Mouse (Mus musculus): Measurements from ENCODE around the gene Ccm2l. TPM values are rescaled to one million over a fixed set of nuclear protein-coding genes. Genes with fewer than 3 reads are reported as not detected.

Gene Ccm2l
- total RNA-seq (2022) = 1 to 10 TPM; 4.3 to 4.6 (median 4.4) TPM

DNA sequence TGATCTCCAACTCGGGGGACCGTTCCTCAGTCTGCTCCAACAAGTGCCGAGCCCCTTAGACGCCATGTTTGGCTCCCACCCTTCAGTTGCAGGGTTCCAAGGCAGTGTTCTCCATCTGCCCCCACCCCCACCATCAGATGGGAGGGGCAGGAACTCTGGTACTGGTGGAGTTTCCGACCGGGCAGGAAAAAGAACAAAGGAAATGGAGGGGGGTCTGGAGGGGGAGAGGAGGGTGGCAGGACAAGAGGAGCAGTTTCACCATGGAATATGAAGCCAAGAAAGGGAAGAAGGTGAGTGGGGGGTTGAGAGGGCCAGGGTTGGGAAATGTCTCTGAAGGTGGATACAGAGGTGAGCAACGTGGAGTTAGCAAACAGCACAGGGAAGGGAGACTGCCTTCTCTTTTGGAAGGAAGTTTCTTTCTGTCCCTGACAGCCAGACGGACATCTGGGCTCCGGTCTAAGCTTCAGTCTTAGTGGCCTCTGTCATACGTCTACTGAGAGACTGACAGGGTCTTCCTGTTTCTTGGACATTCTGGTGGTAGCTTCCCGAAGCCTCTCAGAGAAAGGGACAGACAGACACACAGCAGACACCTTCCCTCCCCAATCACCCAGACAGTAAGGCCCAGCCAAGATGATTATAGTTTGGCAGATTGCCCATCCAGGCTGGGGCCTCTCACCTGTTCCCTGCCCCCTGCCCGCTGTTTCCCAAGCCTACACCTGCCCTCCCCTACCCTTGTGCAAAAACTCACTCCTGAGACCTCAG lies at the start of gene Ccm2l:
TSS of gene Ccm2l (plus strand) at position 209 of the 762 bp plus-strand sequence.
- DNase-seq (ENCODE audit: low spot score in 2 of 2) = no peak

DNA sequence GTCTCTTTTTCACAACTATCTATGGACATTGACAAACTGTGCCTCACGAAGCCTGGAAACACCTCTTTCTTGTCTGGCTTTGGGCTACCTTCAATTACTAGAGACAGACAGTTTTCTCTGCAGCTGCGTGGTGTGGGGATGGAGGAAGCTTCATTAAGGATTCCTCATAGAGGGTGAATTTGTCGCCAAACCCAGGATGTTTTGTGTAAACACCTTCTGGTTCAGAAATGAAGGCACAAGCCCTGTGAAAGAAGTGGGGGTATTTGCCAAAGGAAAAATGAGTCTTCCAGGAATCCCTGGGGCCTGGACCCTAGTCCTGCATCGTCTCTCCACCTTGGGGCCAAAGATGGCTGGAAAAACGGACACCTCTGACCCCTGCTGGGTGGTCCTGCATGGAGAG lies 49.0 kb upstream of the Ccm2l start:
- no peak for DNase-seq (ENCODE audit: low spot score in 2 of 2)

DNA sequence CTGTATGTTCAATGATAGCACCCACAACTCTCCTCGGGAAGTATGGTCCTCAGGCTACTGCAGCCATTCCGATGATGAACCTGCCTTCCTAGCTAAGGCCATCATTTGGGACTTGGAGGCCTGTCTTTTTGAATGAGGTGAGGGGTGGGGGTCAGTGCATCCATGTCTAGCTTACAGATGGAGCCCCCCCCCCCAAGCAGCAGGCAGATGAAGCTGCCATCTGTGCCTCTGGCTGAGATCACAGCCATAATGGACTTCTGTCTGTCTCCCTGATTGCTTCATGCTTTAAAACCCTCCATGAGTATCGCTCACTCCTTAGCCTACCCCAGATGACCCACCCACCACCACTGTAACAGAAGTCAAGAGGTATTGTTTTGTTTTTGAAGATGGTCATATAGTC lies 46.4 kb upstream of the Ccm2l start:
- DNase-seq (ENCODE audit: low spot score in 2 of 2) = no peak

DNA sequence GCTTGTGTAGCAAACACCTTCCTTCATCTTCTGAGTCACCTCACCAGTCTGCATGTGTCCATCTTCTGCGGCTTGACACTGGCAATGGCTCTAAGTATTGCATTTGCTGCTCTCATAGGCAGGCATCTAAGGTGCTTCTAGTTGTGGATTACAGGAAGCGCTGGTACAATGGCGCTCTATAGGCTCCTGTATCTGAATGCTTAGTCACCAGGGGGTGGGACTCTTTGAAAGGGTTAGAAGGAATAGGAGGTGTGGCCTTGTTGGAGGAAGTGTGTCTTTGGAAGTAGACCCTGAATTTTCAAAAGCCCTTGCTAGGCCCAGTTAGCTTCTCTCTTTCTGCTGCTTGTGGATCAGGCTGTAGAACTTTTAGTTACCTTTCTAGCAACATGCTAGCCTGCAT lies 44.6 kb upstream of the Ccm2l start:
- DNase-seq (ENCODE audit: low spot score in 2 of 2) = no peak

DNA sequence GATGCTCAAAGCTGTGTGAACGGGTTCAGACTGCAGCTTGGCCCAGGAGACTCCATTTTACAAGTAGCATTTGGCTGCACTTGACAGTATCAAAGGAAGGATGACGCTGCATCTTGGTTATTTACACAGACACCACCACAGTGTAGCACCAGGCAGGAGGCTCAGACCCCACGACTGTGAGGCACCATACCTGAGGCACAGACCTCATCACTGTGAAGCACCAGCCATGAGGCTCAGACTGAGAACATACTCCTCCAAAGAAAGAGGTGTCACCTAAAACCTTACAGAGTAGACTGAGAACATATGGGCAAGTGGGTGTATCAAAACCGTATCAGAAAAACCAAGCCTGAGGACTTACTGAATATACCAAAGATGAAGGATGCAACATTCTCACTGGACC lies 42.9 kb upstream of the Ccm2l start:
- DNase-seq (ENCODE audit: low spot score in 2 of 2) = peak in 1 of 2 experiments; percentile 50

DNA sequence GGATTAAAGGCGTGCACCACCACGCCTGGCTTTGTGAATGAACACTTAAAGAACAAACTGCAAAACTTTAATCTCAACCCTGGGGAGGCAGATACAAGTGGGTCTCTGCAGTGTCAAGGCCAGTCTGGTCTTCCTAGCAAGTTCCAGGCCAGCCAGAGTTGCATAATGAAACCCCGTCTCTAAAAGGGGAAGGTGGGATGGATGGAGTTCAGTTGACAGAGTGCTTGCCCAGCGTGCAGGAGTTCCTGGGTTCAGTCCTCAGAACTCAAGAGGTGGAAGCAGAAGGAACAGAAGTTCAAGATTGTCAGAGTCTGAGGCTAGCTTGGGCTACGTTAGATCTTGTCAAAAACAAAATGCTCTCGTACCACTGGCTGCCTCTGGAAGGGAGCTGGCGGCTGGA lies 39.7 kb upstream of the Ccm2l start:
- no peak for DNase-seq (ENCODE audit: low spot score in 2 of 2)

DNA sequence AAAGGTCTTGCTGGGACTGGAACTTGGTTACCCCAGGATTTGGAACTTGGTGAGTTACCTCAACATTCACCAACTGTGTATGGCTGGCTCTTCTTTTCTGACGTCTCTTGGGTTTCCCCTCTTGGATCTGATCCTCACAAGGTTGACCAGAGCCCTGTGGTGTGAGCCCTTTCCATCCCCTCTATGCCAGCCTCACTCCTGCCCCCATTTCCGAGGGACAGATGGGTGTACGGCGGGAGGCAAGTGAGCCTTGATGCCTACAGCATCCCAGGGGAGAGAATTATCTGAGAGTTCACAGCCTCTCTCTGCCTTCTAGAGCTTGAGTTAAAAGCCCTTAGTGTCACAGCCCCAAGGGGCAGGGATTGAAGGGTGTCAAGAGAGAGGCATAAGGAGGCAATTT lies 38.3 kb upstream of the Ccm2l start:
- no peak for DNase-seq (ENCODE audit: low spot score in 2 of 2)

DNA sequence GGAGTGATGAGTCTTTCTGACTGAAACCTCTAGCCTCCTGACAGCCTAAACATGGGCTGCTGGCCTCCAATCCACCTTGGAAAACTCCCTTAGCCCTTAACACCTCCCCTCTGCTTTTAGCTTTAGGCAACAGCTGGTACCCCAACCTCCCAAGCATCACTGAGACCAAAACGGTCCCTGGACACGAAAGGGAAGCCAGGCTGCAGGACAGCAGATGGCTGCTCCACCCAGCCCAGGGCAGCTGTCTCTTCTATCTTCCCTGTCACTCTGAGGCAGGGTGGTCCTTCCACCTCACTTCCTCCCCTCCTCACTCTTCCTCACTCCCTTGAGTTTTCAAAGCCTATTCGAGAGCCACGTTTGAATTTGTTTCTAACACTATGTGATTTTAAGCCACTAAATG lies 35.3 kb upstream of the Ccm2l start:
- DNase-seq (ENCODE audit: low spot score in 2 of 2) = no peak

DNA sequence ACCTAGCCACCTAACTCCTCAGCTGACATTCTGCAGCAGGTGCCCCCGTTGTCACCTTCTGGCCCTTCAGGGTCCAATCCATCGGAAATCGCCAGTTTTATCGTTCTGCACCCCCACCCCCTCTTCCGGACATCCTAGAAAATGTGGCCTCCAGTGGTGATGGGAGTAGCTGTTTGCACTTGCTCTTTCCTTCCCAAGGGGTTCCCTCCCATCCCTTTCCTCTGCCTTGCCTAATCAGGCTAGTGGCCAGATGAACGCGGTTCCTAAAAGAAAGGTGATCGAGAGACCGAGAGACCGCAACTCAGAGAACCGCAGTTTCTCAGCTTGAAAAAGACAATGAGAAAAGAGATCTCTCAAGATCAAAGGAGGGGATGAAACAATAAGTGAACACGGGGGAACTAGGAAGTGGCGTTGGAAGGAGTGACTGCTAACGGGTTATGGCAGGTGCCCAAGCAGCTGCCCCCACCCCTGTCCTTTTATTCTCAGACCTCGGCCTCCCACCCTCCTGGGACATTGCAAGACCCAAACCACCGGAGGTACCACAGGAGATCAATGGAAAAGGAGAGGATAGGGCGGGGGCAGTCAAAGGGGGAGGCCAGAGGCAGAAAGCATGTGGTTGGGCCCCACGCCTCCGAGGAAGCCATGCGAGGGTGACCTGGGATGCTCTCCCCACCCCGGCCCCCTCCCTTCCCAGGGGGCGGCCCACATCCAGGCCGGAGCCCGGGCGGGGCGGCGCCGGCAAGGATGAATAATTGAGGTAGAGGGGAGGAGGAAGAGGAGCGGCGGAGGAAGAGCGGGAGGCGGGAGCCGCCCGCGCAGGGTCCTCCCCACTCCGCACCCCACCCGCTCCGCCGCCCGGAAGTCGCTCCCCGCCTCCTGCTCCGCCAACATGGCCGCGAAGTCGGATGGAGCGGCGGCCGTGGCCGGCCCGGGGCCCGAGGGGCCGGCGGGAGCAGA lies 34.4 kb upstream of the Ccm2l start, which contains the start of gene Xkr7:
TSS of gene Xkr7 (plus strand) at position 727 of the 957 bp plus-strand sequence.
- DNase-seq (ENCODE audit: low spot score in 2 of 2) = no peak

DNA sequence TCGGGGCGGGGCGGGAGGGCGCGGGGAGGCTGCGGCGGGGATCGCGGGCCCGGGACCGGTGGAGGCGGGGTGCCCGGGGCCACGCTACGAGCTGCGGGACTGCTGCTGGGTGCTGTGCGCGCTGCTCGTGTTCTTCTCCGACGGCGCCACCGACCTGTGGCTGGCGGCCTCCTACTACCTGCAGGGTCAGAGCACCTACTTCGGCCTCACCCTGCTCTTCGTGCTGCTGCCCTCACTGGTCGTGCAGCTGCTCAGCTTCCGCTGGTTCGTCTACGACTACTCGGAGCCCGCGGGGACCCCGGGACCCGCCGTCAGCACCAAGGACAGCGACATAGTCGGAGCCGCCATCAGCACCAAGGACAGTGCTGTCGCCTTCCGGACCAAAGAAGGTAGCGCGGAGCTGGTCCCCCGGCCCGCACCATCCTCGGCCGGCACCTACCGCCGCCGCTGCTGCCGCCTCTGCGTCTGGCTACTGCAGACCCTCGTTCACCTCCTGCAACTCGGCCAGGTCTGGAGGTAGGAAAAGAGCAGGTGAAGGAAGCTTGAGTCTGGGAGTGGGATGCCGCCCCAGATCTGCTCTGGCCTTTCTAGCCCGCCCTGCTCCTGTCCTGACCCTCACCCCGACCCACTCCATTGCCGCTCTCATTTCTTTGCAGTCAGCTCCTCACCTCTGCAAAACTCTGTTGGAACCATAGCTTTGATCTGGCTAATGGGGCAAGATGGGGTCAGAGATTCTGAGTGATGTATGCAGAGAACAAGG lies 33.5 kb upstream of the Ccm2l start:
- no peak for DNase-seq (ENCODE audit: low spot score in 2 of 2)

DNA sequence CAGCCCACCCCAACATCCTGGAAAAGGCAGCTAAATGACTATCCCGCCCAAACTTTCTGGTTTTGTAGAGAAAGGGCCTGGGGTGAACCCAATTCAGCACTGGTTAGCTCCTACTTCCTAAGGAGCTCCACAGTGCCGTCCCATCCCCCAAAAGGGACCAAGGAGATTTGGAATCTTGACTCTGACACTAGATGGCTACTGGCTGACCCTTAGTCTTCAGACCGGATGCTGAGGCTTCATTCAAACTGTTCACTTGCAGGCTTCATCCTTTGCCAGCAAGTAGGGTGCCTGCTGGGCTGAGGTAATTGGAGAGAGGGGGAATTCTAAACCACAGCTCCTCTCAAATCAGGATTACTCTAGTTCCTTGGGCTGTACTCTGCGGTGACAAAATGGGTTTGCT lies 32.8 kb upstream of the Ccm2l start:
- DNase-seq (ENCODE audit: low spot score in 2 of 2) = no peak

DNA sequence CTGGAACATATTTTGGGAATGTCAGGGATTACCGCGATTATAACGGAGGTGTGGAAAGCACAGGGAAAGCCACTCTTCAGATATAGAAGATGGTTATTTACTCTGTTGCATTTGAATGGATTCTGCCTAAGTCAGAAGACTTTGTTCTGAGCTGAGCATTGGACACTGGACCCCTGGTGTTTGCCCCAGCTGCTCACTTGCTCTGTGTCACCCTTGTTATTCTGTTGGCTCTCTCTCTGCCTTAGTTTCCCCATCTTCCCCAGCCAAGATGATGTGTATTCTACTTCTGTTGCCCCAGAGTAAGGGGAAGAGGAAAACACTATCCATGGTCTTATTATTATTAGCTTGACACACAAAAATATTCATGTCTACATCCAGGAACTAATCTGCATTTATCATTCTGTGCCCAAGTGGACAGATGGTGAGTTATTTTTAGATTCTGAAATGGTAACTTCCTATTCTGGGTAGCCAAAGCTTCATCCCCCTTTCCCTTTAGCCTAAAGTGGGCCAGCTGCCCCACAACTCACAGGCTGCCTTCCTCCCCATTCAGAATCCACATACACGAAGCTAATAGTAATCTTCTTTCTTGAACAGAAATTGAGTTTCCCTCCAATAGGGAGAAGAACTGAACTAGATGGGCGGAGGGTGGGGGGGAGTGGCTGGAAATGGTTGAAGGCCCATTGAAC lies 32.1 kb upstream of the Ccm2l start:
- no peak for DNase-seq (ENCODE audit: low spot score in 2 of 2)

DNA sequence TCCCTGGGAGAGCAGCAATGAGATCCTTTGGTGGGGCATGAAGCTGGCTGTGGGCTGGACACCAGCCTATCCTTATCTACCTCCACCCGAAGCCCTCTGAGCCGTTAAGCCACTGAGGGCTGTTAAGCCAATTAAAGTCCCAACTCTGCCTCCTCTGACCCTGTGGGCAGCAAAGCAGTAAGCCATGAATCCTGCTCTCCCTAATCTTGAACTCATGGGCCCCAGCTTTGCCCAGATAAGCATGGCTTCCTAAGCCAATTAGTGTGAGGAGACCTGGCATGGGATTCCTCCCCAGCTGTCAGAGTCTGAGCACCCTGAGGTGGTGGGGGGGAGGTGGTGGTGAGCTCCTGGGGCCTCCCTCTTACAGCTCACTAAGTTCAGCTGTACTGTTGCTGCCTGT lies 29.1 kb upstream of the Ccm2l start:
- DNase-seq (ENCODE audit: low spot score in 2 of 2) = no peak

DNA sequence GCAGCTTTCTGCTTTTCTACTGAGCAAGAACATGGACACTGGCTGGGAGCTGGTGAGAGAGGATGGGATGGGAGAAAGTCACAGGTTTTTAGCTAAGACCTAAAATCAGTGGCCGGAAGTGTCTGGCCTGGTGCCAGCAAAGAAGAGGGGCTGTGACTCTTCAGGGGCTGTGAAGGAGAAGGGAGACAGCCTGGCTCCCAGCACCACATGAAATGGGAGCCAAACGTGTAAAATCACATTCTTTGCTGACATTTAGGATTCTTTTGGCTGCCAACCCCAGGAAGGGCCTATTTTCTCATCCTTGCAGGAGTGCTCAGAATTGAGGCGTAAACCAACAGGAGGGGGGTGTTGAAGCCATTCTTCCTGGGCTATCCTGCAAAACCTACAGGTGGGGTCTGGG lies 21.9 kb upstream of the Ccm2l start:
- DNase-seq (ENCODE audit: low spot score in 2 of 2) = no peak

DNA sequence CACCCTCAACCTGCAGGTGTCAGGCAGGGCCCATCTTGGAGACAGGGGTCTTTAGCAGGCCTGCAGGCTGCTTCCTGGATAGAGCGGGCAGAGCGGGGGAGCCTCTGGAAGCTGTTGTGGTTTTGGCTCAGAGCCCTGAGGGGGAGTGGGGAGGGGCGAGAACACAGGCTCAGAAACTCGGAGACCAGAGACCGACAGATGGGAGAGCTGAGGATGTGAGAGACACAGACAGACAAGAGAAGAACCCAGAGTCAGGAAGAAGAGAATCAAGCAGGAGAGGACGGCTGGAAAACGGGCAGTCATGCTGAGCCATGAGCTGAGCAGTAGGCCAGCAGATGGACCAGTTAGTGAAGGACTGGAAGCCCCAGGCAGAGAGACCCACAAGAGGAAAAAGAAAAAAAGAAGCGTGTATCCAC lies 19.9 kb upstream of the Ccm2l start:
- peak; percentile 25 to 76 for DNase-seq (ENCODE audit: low spot score in 2 of 2)

DNA sequence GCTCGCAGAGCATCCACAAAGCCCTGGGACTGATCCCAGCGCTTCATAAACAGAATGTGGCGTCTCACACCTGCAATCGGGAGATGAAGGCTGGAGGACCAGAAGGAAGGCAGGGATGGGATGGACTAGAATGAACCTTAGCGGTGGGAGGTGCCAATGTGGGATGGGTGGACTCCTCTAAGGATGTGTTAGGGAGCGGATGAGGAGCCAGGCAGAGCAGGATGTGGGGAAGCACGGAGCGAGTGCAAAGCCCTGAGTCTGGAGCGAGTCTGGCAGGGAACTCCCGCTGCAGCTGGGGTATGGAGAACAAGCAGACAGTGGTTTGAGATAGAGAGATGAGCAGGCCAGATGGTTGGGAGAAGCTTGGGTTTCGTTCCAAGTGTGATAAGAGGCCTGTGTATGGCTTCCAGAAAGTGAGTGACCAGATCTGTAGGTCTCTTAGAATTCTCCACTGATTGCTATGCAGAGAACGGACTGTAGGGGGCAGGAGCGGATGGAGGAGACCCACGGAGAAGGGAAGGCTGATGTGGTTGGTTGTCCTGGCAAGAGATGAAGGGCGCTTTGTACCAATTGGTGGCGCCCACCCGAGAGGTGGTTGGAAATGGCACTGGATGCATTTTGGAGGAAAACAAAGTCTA lies 17.8 kb upstream of the Ccm2l start:
- peak; percentile 38 to 47 for DNase-seq (ENCODE audit: low spot score in 2 of 2)

DNA sequence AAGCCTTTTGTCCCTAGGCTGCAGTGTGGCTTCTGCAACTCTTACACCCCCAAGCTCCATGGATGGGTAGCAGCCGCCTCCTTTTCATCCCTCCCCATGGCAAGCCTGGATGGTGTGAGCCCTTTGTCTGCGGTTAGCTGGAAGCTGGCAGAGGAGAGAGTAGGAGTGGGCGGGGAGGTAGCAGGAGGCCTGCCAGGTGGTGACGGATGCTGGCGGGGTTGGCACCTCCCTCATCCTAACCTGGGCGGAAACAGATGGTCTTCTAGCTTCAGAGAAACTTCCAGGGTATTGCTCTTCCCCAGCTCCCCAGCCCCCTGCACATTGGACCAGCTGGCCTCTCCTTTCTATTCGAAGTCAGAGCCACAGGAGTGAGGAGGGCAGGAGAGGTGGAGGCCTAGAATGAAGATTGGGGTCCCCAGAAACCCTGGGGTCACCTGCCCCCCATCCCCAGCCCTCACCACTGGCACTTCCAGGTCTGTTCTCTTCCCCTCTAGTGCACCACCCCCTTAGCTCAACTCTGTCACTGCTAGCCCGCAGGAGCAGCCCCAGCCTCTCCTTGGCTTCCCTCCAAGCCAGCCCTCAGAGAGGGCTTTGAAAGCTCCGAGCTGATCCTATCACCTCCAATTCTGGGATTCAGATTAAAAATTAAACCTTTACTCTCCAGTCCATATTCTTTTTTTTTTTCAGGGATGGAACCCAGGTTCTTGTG lies 16.3 kb upstream of the Ccm2l start:
- DNase-seq (ENCODE audit: low spot score in 2 of 2) = peak; percentile 30 to 70

DNA sequence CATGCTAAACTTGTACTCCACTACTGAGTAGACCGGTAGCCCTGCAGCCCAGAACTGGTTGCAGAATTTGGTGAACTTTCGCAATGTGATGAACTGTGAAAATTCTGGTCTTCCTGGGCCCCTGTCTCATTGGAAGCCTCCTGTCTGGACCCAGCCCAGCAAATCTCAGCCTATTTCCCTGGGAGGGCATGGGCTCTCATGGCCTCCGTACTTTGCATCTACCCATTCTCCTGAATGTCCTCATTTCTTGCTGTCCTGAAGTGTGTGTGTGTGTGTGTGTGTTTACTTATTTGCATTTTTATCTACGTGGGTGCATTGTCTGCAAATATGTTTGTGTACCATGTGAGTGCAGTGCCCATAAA lies 15.8 kb upstream of the Ccm2l start:
- DNase-seq (ENCODE audit: low spot score in 2 of 2) = no peak

DNA sequence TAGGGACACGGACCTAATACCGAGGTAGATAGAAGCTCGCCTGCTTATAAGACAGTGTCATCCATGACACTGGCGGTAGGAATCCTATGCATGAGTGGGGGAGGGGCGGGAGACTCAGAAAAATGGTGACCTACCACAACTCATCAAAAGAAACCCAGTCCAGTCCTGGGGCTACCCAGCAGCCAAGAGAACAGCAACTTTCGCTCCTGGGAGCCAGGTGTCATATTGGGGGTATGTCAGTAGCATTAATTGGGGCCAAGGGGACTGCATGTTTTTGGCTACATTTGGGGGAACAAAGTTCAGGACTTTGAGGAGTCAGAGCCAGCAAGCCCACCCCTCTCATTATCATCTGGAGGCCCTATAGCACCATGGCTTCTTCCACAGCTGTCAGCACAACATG lies 14.7 kb upstream of the Ccm2l start:
- DNase-seq (ENCODE audit: low spot score in 2 of 2) = no peak

DNA sequence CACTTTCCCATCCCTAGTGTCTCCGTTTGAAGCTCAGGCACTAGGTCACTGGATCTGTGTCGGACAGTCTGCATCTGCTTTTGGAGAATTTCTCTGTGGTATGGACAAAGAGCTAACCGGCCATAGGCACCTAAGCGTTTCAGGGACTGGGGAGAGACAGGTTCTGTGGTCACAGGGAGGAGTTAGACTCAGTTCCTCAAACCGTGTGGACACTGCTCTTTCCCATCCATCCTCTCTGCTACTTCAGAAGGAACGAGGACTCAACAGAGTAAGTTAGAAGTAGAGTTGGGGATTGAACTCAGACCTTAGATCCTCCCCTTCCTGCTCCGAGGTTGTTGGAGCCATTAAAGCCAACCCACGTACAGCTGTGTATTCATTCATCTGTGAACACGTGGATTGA lies 14.2 kb upstream of the Ccm2l start:
- DNase-seq (ENCODE audit: low spot score in 2 of 2) = no peak
